Mouse (Mus musculus) testis, adult 2 months (tissue): ENCODE data around the gene Vegfc. TPM values are rescaled to one million over a fixed set of nuclear protein-coding genes. Genes with fewer than 3 reads are reported as not detected.
A peak's percentile ranks its signal among the peaks of the same experiment; 100 is the strongest.

Experiments used
- H3K27ac ChIP-seq: fragments of 200-500 bp; 2 replicates; pipeline ENCODE4 v1.5.1; 2012; ENCODE audit warnings: low read depth, low read length; ENCODE audit not compliant: control insufficient read depth, insufficient read depth
- H3K27me3 ChIP-seq: fragments of 200-500 bp; 2 replicates; pipeline ENCODE4 v1.6.1; 2012; ENCODE audit warnings: mild to moderate bottlenecking, low read length, moderate library complexity; ENCODE audit not compliant: control insufficient read depth, insufficient read depth
- H3K36me3 ChIP-seq: fragments of 200-500 bp; 2 replicates; pipeline ENCODE4 v1.6.1; 2012; ENCODE audit warnings: mild to moderate bottlenecking, low read length; ENCODE audit not compliant: control insufficient read depth, insufficient read depth
- H3K4me1 ChIP-seq: fragments of 200-500 bp; 2 replicates; pipeline ENCODE4 v1.6.1; 2012; ENCODE audit warnings: low read length; ENCODE audit not compliant: control insufficient read depth, insufficient read depth
- H3K4me3 ChIP-seq: fragments of 200-500 bp; 2 replicates; pipeline ENCODE4 v1.5.1; 2012; ENCODE audit warnings: low read depth, mild to moderate bottlenecking, low read length, moderate library complexity, mixed read lengths; ENCODE audit not compliant: control insufficient read depth
- CTCF ChIP-seq: fragments of 200-500 bp; IDR thresholded peaks from 2 replicates; pipeline ENCODE4 v1.5.1; 2012; ENCODE audit warnings: low read depth, mild to moderate bottlenecking, inconsistent platforms, low read length, moderate library complexity; ENCODE audit not compliant: control insufficient read depth, insufficient read depth, insufficient replicate concordance
- POLR2A ChIP-seq: fragments of 200-500 bp; IDR thresholded peaks from 2 replicates; pipeline ENCODE4 v1.6.1; 2012; ENCODE audit warnings: low read depth, mild to moderate bottlenecking, inconsistent platforms, low read length, moderate library complexity; ENCODE audit not compliant: control insufficient read depth
- polyA plus RNA-seq: library from polyadenylated mRNA; depleted of rRNA; stranded (reverse); fragments of >200 nt; gene quantifications from 2 replicates; pipeline ENCODE4 v1.2.3, GENCODE M21; 2012; rRNA removed

The Vegfc gene
- polyA plus RNA-seq = 0.31 and 0.48 TPM in 2 replicates

GRCm38 (mm10) chr8:54077271-54078120 is at the start of gene Vegfc:
Vegfc (plus strand) TSS chr8:54077606.
- H3K4me1 ChIP-seq = peaks cover 6% of the 10 kb centered on the region
- no peak within 1 kb of the TSS for H3K27ac ChIP-seq
- H3K27me3 ChIP-seq = no peaks in the 10 kb centered on the region
- no peaks in the 10 kb centered on the region for H3K36me3 ChIP-seq
- TF ChIP-seq POLR2A (no peak), CTCF (no peak)
- peak within 1 kb of the TSS; percentile 64 for H3K4me3 ChIP-seq

- TF ChIP-seq CTCF (no peak), POLR2A (no peak)
- Histone ChIP-seq H3K36me3 (no peaks in the 10 kb centered on the region), H3K4me3 (no peak overlapping the region), H3K27me3 (no peaks in the 10 kb centered on the region), H3K27ac (no peak overlapping the region), H3K4me1 (no peaks in the 10 kb centered on the region)
Observed at GRCm38 (mm10) chr8:54034584-54034983, 42.8 kb upstream of the Vegfc start.

- H3K27me3 ChIP-seq = no peaks in the 10 kb centered on the region
- no peak overlapping the region for H3K4me3 ChIP-seq
- no peaks in the 10 kb centered on the region for H3K36me3 ChIP-seq
- H3K27ac ChIP-seq = no peak overlapping the region
- TF ChIP-seq CTCF (no peak), POLR2A (no peak)
- H3K4me1 ChIP-seq = no peaks in the 10 kb centered on the region
Observed at GRCm38 (mm10) chr8:54042601-54043000, 34.8 kb upstream of the Vegfc start.

- H3K36me3 ChIP-seq = no peaks in the 10 kb centered on the region
- TF ChIP-seq POLR2A = no peak
- TF ChIP-seq CTCF = no peak
- no peaks in the 10 kb centered on the region for H3K27me3 ChIP-seq
- H3K4me3 ChIP-seq = no peak overlapping the region
- no peaks in the 10 kb centered on the region for H3K4me1 ChIP-seq
- no peak overlapping the region for H3K27ac ChIP-seq
Observed at GRCm38 (mm10) chr8:54043468-54043867, 33.9 kb upstream of the Vegfc start.

- H3K4me1 ChIP-seq = no peaks in the 10 kb centered on the region
Observed at GRCm38 (mm10) chr8:54053210-54053609, 24.2 kb upstream of the Vegfc start.

GRCm38 (mm10) chr8:54065492-54065891 is 11.9 kb upstream of the Vegfc start:
- Histone ChIP-seq H3K27me3 (no peaks in the 10 kb centered on the region), H3K27ac (no peak overlapping the region), H3K36me3 (no peaks in the 10 kb centered on the region), H3K4me1 (no peaks in the 10 kb centered on the region), H3K4me3 (no peak overlapping the region)
- TF ChIP-seq POLR2A = no peak
- TF ChIP-seq CTCF = no peak

More at GRCm38 (mm10) chr8:54053210-54053609, 24.2 kb upstream of the Vegfc start:
- Histone ChIP-seq H3K36me3 (no peaks in the 10 kb centered on the region), H3K4me3 (no peak overlapping the region), H3K27me3 (no peaks in the 10 kb centered on the region), H3K27ac (no peak overlapping the region)
- TF ChIP-seq POLR2A = no peak
- no peak for TF ChIP-seq CTCF

GRCm38 (mm10) chr8:54076301-54076700 is 1.1 kb upstream of the Vegfc start:
- H3K27ac ChIP-seq = no peak overlapping the region
- peaks cover 6% of the 10 kb centered on the region for H3K4me1 ChIP-seq
- no peaks in the 10 kb centered on the region for H3K36me3 ChIP-seq
- no peak for TF ChIP-seq POLR2A
- no peak for TF ChIP-seq CTCF
- H3K27me3 ChIP-seq = no peaks in the 10 kb centered on the region
- H3K4me3 ChIP-seq = no peak overlapping the region
